Mouse (Mus musculus) kidney, embryonic 16.5 days (tissue): ENCODE data around the gene Scarb2. TPM values are rescaled to one million over a fixed set of nuclear protein-coding genes. Genes with fewer than 3 reads are reported as not detected.
"Not testable (repeated sequence)": the region's sequence is repeated elsewhere in the genome, so short reads cannot be mapped to it uniquely, and the experiment has no call there.

ENCODE experiments used
- ATAC-seq: fragments of 200-750 bp; cut with Nextera tagmentation; 2 replicates; pipeline ENCODE4 v1.8.0; 2017; ENCODE audit warnings: moderate TSS enrichment; ENCODE audit not compliant: low FRiP score, low TSS enrichment
- H3K27ac ChIP-seq: fragments of 300-500 bp; sonication (generic); 2 replicates; pipeline ENCODE4 v1.5.1; 2014; ENCODE audit warnings: low read length
- H3K27me3 ChIP-seq: fragments of 300-500 bp; sonication (generic); 2 replicates; pipeline ENCODE4 v1.6.1; 2014; ENCODE audit warnings: low read length, control low read depth, mixed read lengths; ENCODE audit not compliant: insufficient read depth
- H3K36me3 ChIP-seq: fragments of 300-500 bp; sonication (generic); 2 replicates; pipeline ENCODE4 v1.6.1; 2014; ENCODE audit warnings: low read length, control low read depth, mixed read lengths; ENCODE audit not compliant: insufficient read depth
- H3K4me1 ChIP-seq: fragments of 300-500 bp; sonication (generic); 2 replicates; pipeline ENCODE4 v1.6.1; 2014; ENCODE audit warnings: low read length, control low read depth, mixed read lengths; ENCODE audit not compliant: insufficient read depth
- H3K4me2 ChIP-seq: fragments of 300-500 bp; sonication (generic); replicated peaks from 2 replicates; pipeline ENCODE4 v1.6.1; 2014; ENCODE audit warnings: low read depth, low read length
- H3K4me3 ChIP-seq: fragments of 300-500 bp; sonication (generic); 2 replicates; pipeline ENCODE4 v1.5.1; 2014; ENCODE audit warnings: mild to moderate bottlenecking, low read length
- H3K9ac ChIP-seq: fragments of 300-500 bp; sonication (generic); replicated peaks from 2 replicates; pipeline ENCODE4 v1.6.1; 2014; ENCODE audit warnings: low read length
- H3K9me3 ChIP-seq: fragments of 300-500 bp; sonication (generic); 2 replicates; pipeline ENCODE4 v1.6.1; 2016; ENCODE audit warnings: low read length, control low read depth
- WGBS: fragments of 180-500 bp; shearing (Covaris S2); extraction: QIAGEN DNeasy Blood & Tissue Kit; methylation state at CpG from one replicate; pipeline ENCODE4 v1.1.7; 2014; 5-methylcytosine and 5-hydroxymethylcytosine counted together
- polyA plus RNA-seq: library from polyadenylated mRNA; unstranded; fragments of >200 nt; fragmentation: Nextera tagmentation; extraction: Ambion mirVana; gene quantifications from 2 replicates; pipeline ENCODE4 v1.2.1, GENCODE M21; 2015

The Scarb2 gene
- polyA plus RNA-seq: 8.4 and 9.5 TPM in 2 replicates

DNA sequence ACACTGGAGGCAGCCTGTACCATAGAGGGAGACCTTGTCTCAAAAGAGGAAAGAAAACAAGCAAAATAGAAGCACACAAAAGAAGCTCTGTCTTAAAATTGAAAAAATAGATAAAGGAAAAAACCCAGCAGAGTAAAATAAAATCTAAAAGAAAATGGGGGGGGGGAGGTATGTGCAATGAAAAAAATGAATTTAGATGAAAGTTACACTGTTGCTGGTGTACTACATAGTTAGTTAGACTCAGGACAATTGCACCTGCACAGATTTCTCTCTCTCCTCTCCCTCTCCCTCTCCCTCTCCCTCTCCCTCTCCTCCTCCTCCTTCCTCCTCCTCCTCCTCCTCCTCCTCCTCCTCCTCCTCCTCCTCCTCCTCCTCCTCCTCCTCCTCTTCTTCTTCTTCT, at the start of gene Scarb2:
Scarb2 (minus strand) TSS at position 101 of the 400 bp plus-strand sequence.
- Histone ChIP-seq H3K36me3 (no peaks in the 10 kb centered on the region), H3K4me3 (peak within 1 kb of the TSS; percentile 90), H3K27ac (peak within 1 kb of the TSS; percentile 94), H3K4me2 (peak within 1 kb of the TSS; percentile 86), H3K9me3 (no peaks in the 10 kb centered on the region), H3K27me3 (no peaks in the 10 kb centered on the region), H3K4me1 (peaks cover 20% of the 10 kb centered on the region), H3K9ac (peak within 1 kb of the TSS; percentile 72)
- no peak for ATAC-seq

DNA sequence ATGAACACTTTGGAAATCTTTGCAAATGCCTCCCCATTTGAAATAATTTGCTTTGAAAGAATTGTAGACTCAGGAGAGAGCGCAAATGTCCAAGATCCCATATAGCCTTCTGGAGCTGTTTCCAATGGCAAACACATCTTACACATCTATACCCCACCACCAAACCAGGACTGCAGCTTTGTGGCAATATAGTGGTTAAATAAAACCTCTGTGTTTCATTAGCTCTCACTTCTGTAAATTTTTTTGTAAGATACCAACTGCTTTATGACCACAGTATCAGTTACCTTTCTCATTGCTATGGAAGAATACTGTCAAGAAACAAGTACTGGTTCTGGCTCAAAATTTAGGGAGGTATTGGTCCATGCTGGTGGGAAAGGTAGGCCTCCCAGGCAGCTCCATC, 49.3 kb upstream of the Scarb2 start:
- no peaks in the 10 kb centered on the region for H3K27me3 ChIP-seq
- no peaks in the 10 kb centered on the region for H3K36me3 ChIP-seq
- 100% methylated on average over 1 of the region's 1 CpGs for WGBS
- no peak overlapping the region for H3K4me2 ChIP-seq
- H3K9me3 ChIP-seq: 0 out of 2 replicates have a peak, but pooled peaks cover 4% of the 10 kb centered on the region
- no peak for ATAC-seq
- H3K4me3 ChIP-seq: no peak overlapping the region
- no peak overlapping the region for H3K27ac ChIP-seq
- H3K4me1 ChIP-seq: no peaks in the 10 kb centered on the region
- no peak overlapping the region for H3K9ac ChIP-seq

DNA sequence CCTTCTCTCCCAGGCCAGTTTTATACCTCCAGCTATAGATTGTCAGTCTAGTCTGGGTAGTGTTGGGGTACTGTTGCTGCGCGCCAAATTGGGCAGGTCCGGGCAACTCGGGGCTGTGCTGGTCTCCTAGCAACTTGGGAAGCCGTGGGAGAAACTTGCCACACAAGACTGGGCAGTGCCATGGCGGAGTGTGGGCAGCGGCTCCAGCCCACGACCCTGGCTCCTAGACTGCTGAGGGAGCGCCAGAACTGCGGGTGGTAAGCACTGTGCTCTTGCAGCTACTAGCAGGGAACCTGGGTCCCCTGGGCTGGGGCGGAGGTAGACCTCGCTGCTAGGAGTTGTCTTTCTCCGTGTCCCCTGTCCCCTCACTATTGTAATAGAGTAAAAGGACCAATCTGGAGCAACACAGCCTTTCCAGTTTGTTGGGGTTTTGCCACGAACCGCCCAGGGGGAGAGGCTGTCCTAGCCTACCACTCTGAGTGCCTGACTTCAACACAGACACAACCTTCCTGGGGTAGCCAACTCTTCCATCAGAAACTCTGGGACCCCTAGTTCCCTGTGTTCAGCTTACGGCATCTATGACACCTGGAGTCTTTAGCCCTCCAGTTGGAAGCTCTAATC, 48.4 kb upstream of the Scarb2 start, which contains the start of gene Fam47e:
Fam47e (plus strand) TSS at position 179 of the 621 bp plus-strand sequence.
- H3K4me2 ChIP-seq: no peak within 1 kb of the TSS
- peak; percentile 70 for ATAC-seq
- no peak within 1 kb of the TSS for H3K27ac ChIP-seq
- no peaks in the 10 kb centered on the region for H3K27me3 ChIP-seq
- 71% methylated on average over 16 of the region's 16 CpGs for WGBS
- no peaks in the 10 kb centered on the region for H3K4me1 ChIP-seq
- H3K36me3 ChIP-seq: no peaks in the 10 kb centered on the region
- H3K4me3 ChIP-seq: no peak within 1 kb of the TSS
- no peak within 1 kb of the TSS for H3K9ac ChIP-seq
- H3K9me3 ChIP-seq: 0 out of 2 replicates have a peak, but pooled peaks cover 4% of the 10 kb centered on the region

DNA sequence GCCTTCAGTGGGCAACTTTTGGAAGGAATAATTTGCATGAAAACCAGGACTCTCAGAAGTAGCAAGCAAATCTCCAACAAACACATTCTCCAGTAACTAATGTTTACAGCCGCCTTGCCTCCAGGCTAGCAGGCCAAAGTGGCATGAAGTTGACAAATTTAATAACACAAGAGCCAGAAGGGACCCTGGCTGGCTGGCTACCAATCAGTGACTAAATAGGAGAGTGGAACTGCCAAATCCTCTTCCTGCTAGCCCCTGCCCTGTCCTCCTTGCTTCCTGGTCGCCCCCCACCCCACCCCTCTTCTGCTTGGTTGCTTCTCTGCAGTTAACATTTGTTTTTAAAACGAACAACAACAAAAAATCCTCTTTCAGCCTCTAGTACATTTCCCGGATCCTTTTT, 47.8 kb upstream of the Scarb2 start:
- H3K36me3 ChIP-seq: no peaks in the 10 kb centered on the region
- no peak overlapping the region for H3K4me3 ChIP-seq
- H3K27ac ChIP-seq: no peak overlapping the region
- H3K4me1 ChIP-seq: no peaks in the 10 kb centered on the region
- WGBS: 77% methylated on average over 4 of the region's 4 CpGs
- H3K4me2 ChIP-seq: no peak overlapping the region
- H3K27me3 ChIP-seq: no peaks in the 10 kb centered on the region
- 0 out of 2 replicates have a peak, but pooled peaks cover 4% of the 10 kb centered on the region for H3K9me3 ChIP-seq
- H3K9ac ChIP-seq: no peak overlapping the region
- no peak for ATAC-seq

DNA sequence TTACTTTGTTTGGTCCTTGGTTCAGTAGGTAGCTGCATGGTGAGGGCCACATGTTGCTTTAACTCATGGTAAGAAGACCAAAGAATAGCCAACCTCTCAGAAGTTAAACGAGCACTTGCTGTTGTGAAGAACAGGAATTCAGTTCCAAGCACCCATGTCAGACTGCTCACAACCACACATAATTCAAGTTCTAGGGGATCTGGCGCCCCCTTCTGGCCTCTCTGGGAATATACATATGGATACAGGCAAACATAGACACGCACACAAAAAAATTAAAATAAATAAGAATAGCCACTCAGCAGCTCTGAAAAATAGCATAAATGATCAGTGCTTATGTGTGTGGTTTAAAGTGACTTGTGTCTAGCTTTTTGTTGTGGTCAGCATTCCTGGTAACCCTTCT, 47.3 kb upstream of the Scarb2 start:
- ATAC-seq: no peak
- 0 out of 2 replicates have a peak, but pooled peaks cover 4% of the 10 kb centered on the region for H3K9me3 ChIP-seq
- WGBS: 73% methylated on average over 3 of the region's 3 CpGs

DNA sequence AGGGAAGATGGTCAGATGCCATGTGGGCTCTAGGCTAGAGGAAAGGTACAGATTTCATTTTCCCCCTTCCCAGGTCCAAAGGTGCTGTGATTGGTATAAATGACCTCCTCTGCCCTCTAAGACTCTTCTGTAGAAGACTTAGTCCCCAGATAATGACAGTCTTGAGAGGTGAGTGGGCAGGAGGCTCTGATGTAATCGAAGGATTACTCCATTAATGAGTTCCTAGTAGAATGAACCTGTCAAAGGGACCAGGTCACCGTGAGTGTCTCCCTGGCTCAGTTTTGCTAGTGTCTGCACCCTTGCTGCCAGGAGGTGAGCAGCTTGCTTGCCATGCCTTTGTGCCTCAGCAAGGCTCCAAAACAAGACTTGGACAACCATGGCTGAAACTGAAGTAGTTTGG, 46.0 kb upstream of the Scarb2 start:
- Histone ChIP-seq H3K36me3 (no peaks in the 10 kb centered on the region), H3K4me2 (no peak overlapping the region), H3K4me3 (no peak overlapping the region), H3K9ac (no peak overlapping the region), H3K4me1 (no peaks in the 10 kb centered on the region), H3K9me3 (0 out of 2 replicates have a peak, but pooled peaks cover 4% of the 10 kb centered on the region), H3K27ac (no peak overlapping the region), H3K27me3 (no peaks in the 10 kb centered on the region)
- no peak for ATAC-seq
- WGBS: 94% methylated on average over 2 of the region's 2 CpGs

More for the DNA sequence above, 47.3 kb upstream of the Scarb2 start:
- H3K27ac ChIP-seq: no peak overlapping the region
- no peaks in the 10 kb centered on the region for H3K27me3 ChIP-seq
- no peak overlapping the region for H3K4me2 ChIP-seq
- H3K4me1 ChIP-seq: no peaks in the 10 kb centered on the region
- no peak overlapping the region for H3K9ac ChIP-seq
- no peaks in the 10 kb centered on the region for H3K36me3 ChIP-seq
- H3K4me3 ChIP-seq: no peak overlapping the region

DNA sequence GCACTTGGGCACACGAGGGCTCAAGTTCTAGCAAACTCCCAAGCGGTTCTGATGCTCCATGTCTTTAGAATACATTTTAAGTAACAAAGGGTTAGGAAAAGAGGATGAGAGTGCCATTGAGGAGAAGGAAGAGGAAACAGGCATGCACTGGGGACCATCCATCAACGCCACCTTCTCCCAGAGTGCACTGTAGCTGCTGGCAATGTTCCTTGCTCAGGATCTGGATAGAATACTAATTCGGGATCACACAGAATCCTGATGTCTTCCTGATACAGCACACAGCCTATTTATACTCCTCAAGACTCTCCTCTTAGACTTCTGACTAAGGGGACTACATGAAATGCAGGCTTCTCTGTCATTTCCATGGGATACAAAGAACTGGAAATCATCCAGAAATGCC, 33.1 kb upstream of the Scarb2 start:
- Histone ChIP-seq H3K4me3 (no peak overlapping the region), H3K4me1 (no peaks in the 10 kb centered on the region), H3K36me3 (no peaks in the 10 kb centered on the region), H3K4me2 (no peak overlapping the region), H3K9me3 (peaks cover 2% of the 10 kb centered on the region; the same call in 1 of the 2 replicates), H3K9ac (no peak overlapping the region), H3K27me3 (no peaks in the 10 kb centered on the region), H3K27ac (no peak overlapping the region)
- 74% methylated on average over 4 of the region's 4 CpGs for WGBS
- no peak for ATAC-seq

DNA sequence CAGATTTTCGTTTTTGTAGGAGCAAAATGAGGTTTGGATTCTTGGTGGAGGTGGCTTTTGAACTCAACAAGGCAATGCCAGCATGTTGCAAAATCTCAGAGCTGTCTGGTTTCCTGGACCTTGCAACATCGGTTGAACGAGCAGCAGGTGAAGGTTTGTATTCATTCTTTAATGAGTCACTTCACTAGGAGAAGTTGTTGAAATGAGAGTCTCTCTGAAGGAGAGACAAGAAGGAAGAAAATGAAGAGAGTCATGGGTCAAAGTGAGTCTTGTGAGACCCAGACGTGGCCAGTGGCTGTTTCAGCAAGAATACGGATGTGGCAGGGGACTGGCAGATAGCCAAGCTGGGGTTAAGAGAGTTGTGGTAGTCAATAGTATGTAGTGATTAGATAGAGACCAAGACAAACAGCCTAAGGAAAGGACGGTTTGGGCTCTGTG, 18.2 kb upstream of the Scarb2 start:
- ATAC-seq: no peak
- no peak overlapping the region for H3K4me2 ChIP-seq
- H3K27me3 ChIP-seq: no peaks in the 10 kb centered on the region
- no peaks in the 10 kb centered on the region for H3K9me3 ChIP-seq
- H3K36me3 ChIP-seq: no peaks in the 10 kb centered on the region
- 60% methylated on average over 6 of the region's 6 CpGs for WGBS
- H3K9ac ChIP-seq: no peak overlapping the region
- no peak overlapping the region for H3K27ac ChIP-seq
- no peaks in the 10 kb centered on the region for H3K4me1 ChIP-seq
- no peak overlapping the region for H3K4me3 ChIP-seq

DNA sequence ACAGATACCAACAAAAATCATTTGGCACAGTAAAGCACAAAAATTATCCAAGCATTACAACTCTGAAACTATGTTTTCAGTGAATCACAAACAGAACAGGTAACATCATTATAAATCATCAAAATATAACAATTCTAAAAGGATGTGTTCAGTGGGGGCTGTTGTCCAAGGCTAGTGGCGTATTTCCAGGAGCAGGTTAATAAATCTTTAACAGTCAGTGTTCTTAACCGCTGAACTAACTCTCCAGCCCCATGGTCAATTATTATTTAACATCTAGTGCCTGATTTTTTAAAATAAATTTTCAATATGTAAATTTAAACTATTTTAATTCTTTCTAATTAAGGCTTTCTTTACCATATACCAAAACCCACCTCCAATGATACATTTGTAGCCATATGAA, 14.5 kb upstream of the Scarb2 start:
- WGBS: 45% methylated on average over 2 of the region's 2 CpGs
- H3K9ac ChIP-seq, H3K36me3 ChIP-seq, H3K9me3 ChIP-seq, H3K4me1 ChIP-seq, H3K4me2 ChIP-seq, H3K27me3 ChIP-seq, ATAC-seq, H3K4me3 ChIP-seq, H3K27ac ChIP-seq: not testable (repeated sequence)

DNA sequence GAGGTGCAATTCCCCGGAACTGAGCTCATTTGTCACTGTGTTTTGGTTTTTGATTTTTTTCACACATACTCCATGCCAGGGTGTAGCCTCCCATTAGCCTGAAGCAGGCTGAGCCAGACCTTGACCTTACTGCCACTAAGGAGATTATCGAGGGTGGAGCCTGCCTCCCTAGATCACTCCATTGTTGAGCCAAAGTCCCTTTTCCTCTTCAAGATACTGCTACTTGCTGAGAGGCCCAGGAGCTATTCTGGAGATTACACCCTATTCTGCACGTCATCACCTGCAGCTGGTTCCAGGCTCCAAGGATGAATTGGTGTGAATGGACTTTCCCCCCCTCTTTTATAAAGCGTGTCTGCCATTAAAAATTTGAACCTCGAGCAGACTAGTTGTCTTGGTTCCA, 5.4 kb upstream of the Scarb2 start:
- Histone ChIP-seq H3K4me3 (no peak overlapping the region), H3K27ac (no peak overlapping the region), H3K9me3 (no peaks in the 10 kb centered on the region), H3K9ac (no peak overlapping the region), H3K27me3 (no peaks in the 10 kb centered on the region), H3K36me3 (no peaks in the 10 kb centered on the region), H3K4me1 (no peaks in the 10 kb centered on the region), H3K4me2 (no peak overlapping the region)
- 88% methylated on average over 5 of the region's 5 CpGs for WGBS
- no peak for ATAC-seq
